Mouse (Mus musculus) CD4-positive, CD25-positive, alpha-beta regulatory T cell, adult 4 months (primary cell): Measurements from ENCODE around the gene 4930555G01Rik. TPM values are rescaled to one million over a fixed set of nuclear protein-coding genes. Genes with fewer than 3 reads are reported as not detected.
"Not testable (repeated sequence)": the region's sequence is repeated elsewhere in the genome, so short reads cannot be mapped to it uniquely, and the experiment has no call there.

Experiments used
- ATAC-seq: one replicate; pipeline ENCODE4 v1.8.0; 2017
- polyA plus RNA-seq, 2 experiments: library from polyadenylated mRNA; unstranded; fragments of 100-300 nt; shearing (Covaris generic); gene quantifications; one replicate each; pipeline ENCODE4 v1.2.1; 2017

4930555G01Rik gene
- polyA plus RNA-seq: not detected

- not testable (repeated sequence) for ATAC-seq
These were observed at the start of gene 4930555G01Rik for GRCm38 (mm10) chr14:5050329-5050728. 4930555G01Rik (plus strand) TSS chr14:5050629.

GRCm38 (mm10) chr14:5015591-5015990, 34.8 kb upstream of the 4930555G01Rik start, which contains the start of gene Gm3298:
Gm3298 (plus strand) TSS chr14:5015891.
- ATAC-seq: not testable (repeated sequence)

GRCm38 (mm10) chr14:5070611-5071490, 20.4 kb downstream of the 4930555G01Rik start, which contains the start of gene Gm8281:
Gm8281 (plus strand) TSS chr14:5071040.
- not testable (repeated sequence) for ATAC-seq

Other genes starting within 250 kb of the 4930555G01Rik start
- not detected for gene Gm3269, start 212.5 kb upstream of the 4930555G01Rik start, polyA plus RNA-seq
- 1 to 10 TPM; 1.6 to 2.5 TPM for gene Gm3264, start 195.1 kb upstream of the 4930555G01Rik start, polyA plus RNA-seq
- not detected for gene Gm3278, start 158.2 kb upstream of the 4930555G01Rik start, polyA plus RNA-seq
- gene Gm8297, start 66.7 kb upstream of the 4930555G01Rik start, polyA plus RNA-seq: not detected
- gene Gm3298, start 34.7 kb upstream of the 4930555G01Rik start, polyA plus RNA-seq: not detected
- 1 to 10 TPM; 4.8 to 5.0 TPM for gene Gm8281, start 20.4 kb downstream of the 4930555G01Rik start, polyA plus RNA-seq
- gene Gm8279, start 80.9 kb downstream of the 4930555G01Rik start, polyA plus RNA-seq: not detected
- not detected for gene Gm3317, start 113.9 kb downstream of the 4930555G01Rik start, polyA plus RNA-seq
- gene Gm8271, start 135.2 kb downstream of the 4930555G01Rik start, polyA plus RNA-seq: not detected
- gene Gm3526, start 210.0 kb downstream of the 4930555G01Rik start, polyA plus RNA-seq: not detected